Mouse (Mus musculus): ENCODE measurements around the gene Gmpr2. TPM values are rescaled to one million over a fixed set of nuclear protein-coding genes. Genes with fewer than 3 reads are reported as not detected.

Gene Gmpr2
- polyA plus RNA-seq, 1 experiment from 2014 or later: 40.9 TPM

DNA sequence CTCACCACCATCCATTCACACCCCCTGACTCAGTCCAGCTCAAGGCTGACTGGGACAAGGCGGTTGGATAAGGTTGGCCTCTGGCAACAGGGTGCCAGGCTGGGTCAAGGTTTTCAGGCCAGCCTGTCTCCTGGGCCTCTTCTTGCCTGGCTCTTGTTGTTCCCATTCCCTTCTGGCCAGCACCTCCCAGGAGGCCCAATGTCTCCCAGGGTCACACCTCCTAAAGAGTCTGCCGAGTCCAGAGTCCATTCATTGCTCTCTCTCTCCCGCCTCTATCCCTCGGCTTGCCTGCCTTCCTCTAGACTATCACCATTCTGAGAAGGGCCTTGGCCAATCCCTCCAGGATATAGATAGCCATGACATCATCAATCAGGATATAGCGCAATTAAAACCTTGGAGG lies 13.7 kb upstream of the Gmpr2 start:
- no peak overlapping the region for H3K4me3 ChIP-seq (ENCODE audit: control insufficient read depth in 1 of 2, insufficient read depth in 1 of 2, low read depth in 1 of 2, low read length in 2 of 2)
- H3K4me2 ChIP-seq (ENCODE audit: low read length): no peak overlapping the region
- peaks cover 35% of the 10 kb centered on the region for H3K36me3 ChIP-seq (ENCODE audit: control insufficient read depth, insufficient read depth, low read length)
- no peaks in the 10 kb centered on the region for H3K27me3 ChIP-seq (ENCODE audit: control insufficient read depth, insufficient read depth, low read length)
- no peak for ATAC-seq (ENCODE audit: insufficient number of reproducible peaks, insufficient read depth, low FRiP score, low read depth)
- no peak overlapping the region for H3K9ac ChIP-seq (ENCODE audit: low read length)
- no peaks in the 10 kb centered on the region for H3K9me3 ChIP-seq (ENCODE audit: control insufficient read depth, low read length)
- peaks cover 15 to 19% of the 10 kb centered on the region in 2 experiments; a peak in 3 of 4 replicates for H3K4me1 ChIP-seq (ENCODE audit: control insufficient read depth in 2 of 2, insufficient read depth in 2 of 2, low read length in 2 of 2)
- H3K27ac ChIP-seq (replicated peaks in 1 of 2; ENCODE audit: control insufficient read depth in 1 of 2, insufficient read depth in 1 of 2, low read depth in 2 of 2, low read length in 2 of 2): peak overlapping the region; percentile 68 to 83
- 72% methylated on average over 5 of the region's 5 CpGs for WGBS

GRCm38 (mm10) chr14:55659960-55660573 lies 11.7 kb upstream of the Gmpr2 start, which contains the start of gene Mdp1:
Gene Mdp1 (minus strand): TSS chr14:55660508.
- Histone ChIP-seq H3K9me3 (ENCODE audit: control insufficient read depth, low read length) (no peaks in the 10 kb centered on the region), H3K4me1 (ENCODE audit: control insufficient read depth in 2 of 2, insufficient read depth in 2 of 2, low read length in 2 of 2) (peaks cover 15 to 19% of the 10 kb centered on the region in 2 experiments; a peak in 3 of 4 replicates), H3K36me3 (ENCODE audit: control insufficient read depth, insufficient read depth, low read length) (peaks cover 44% of the 10 kb centered on the region), H3K4me2 (ENCODE audit: low read length) (peak within 1 kb of the TSS; percentile 74), H3K27me3 (ENCODE audit: control insufficient read depth, insufficient read depth, low read length) (no peaks in the 10 kb centered on the region), H3K9ac (ENCODE audit: low read length) (peak within 1 kb of the TSS; percentile 92), H3K4me3 (ENCODE audit: control insufficient read depth in 1 of 2, insufficient read depth in 1 of 2, low read depth in 1 of 2, low read length in 2 of 2) (peak within 1 kb of the TSS; percentile 81 to 97), H3K27ac (replicated peaks in 1 of 2; ENCODE audit: control insufficient read depth in 1 of 2, insufficient read depth in 1 of 2, low read depth in 2 of 2, low read length in 2 of 2) (peak within 1 kb of the TSS; percentile 82 to 87)
- ATAC-seq (ENCODE audit: insufficient number of reproducible peaks, insufficient read depth, low FRiP score, low read depth): peak; percentile 80
- under 1% methylated on average over 39 of the region's 39 CpGs for WGBS

DNA sequence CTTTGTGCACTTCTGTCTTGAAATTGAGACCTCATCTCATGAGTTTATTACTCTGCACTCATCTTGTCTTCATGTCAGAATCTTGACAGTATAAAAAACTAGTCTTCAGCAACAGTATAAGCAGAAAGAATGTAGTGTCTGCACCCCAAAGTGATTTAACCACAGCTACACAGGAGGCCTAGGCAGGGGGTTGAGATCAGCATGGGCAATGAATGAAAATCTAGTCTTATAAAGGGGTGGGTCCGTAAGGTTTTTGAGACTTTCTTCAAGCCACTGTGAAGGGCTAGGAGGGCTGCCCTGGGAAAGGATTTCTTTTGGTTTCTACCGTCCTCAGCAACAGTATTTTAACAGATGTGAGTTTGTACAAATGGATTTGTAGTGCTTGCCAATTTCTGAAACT lies 11.1 kb upstream of the Gmpr2 start:
- 46% methylated on average over 2 of the region's 2 CpGs for WGBS
- peak overlapping the region in 1 of 2 experiments; percentile 82; a peak in 1 of 4 replicates for H3K27ac ChIP-seq (replicated peaks in 1 of 2; ENCODE audit: control insufficient read depth in 1 of 2, insufficient read depth in 1 of 2, low read depth in 2 of 2, low read length in 2 of 2)
- no peak for ATAC-seq (ENCODE audit: insufficient number of reproducible peaks, insufficient read depth, low FRiP score, low read depth)
- H3K4me3 ChIP-seq (ENCODE audit: control insufficient read depth in 1 of 2, insufficient read depth in 1 of 2, low read depth in 1 of 2, low read length in 2 of 2): peak overlapping the region in 1 of 2 experiments; percentile 81; a peak in 2 of 4 replicates
- no peaks in the 10 kb centered on the region for H3K9me3 ChIP-seq (ENCODE audit: control insufficient read depth, low read length)
- no peaks in the 10 kb centered on the region for H3K27me3 ChIP-seq (ENCODE audit: control insufficient read depth, insufficient read depth, low read length)
- H3K4me2 ChIP-seq (ENCODE audit: low read length): peak overlapping the region; percentile 74
- peaks cover 15 to 19% of the 10 kb centered on the region in 2 experiments; a peak in 3 of 4 replicates for H3K4me1 ChIP-seq (ENCODE audit: control insufficient read depth in 2 of 2, insufficient read depth in 2 of 2, low read length in 2 of 2)
- peaks cover 47% of the 10 kb centered on the region for H3K36me3 ChIP-seq (ENCODE audit: control insufficient read depth, insufficient read depth, low read length)
- peak overlapping the region; percentile 27; the same call in 1 of the 2 replicates for H3K9ac ChIP-seq (ENCODE audit: low read length)

DNA sequence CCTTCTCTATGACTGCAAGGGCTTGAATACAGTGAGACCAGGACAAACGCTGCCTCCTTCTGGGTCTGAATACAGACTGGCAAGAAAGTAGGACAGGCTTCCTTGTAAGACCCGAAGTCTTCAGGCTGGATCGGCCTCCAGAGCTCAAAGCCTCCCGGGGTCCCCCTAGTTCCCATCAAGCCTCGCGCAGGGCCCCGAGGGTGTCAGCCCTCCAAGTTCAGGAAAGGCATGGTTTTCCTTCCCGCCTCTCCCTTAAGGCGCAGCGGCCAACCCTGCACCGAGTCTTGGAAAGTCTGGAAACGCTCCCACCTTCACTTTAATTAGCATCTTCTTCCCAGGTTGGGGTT lies 282 bp upstream of the Gmpr2 start:
- Histone ChIP-seq H3K4me3 (ENCODE audit: control insufficient read depth in 1 of 2, insufficient read depth in 1 of 2, low read depth in 1 of 2, low read length in 2 of 2) (peak overlapping the region; percentile 82 to 86), H3K27me3 (ENCODE audit: control insufficient read depth, insufficient read depth, low read length) (no peaks in the 10 kb centered on the region), H3K9me3 (ENCODE audit: control insufficient read depth, low read length) (no peaks in the 10 kb centered on the region), H3K27ac (replicated peaks in 1 of 2; ENCODE audit: control insufficient read depth in 1 of 2, insufficient read depth in 1 of 2, low read depth in 2 of 2, low read length in 2 of 2) (peak overlapping the region; percentile 84 to 85), H3K9ac (ENCODE audit: low read length) (peak overlapping the region; percentile 84), H3K4me2 (ENCODE audit: low read length) (peak overlapping the region; percentile 76), H3K4me1 (ENCODE audit: control insufficient read depth in 2 of 2, insufficient read depth in 2 of 2, low read length in 2 of 2) (peaks cover 2 to 10% of the 10 kb centered on the region in 2 experiments; a peak in 3 of 4 replicates), H3K36me3 (ENCODE audit: control insufficient read depth, insufficient read depth, low read length) (peaks cover 41% of the 10 kb centered on the region)
- ATAC-seq (ENCODE audit: insufficient number of reproducible peaks, insufficient read depth, low FRiP score, low read depth): peak; percentile 33; the same call in 1 of the 2 replicates
- under 1% methylated on average over 12 of the region's 12 CpGs for WGBS

- peak overlapping the region; percentile 82 to 86; a peak in 3 of 4 replicates for H3K4me3 ChIP-seq (ENCODE audit: control insufficient read depth in 1 of 2, insufficient read depth in 1 of 2, low read depth in 1 of 2, low read length in 2 of 2)
- 74% methylated on average over 7 of the region's 7 CpGs for WGBS
- H3K36me3 ChIP-seq (ENCODE audit: control insufficient read depth, insufficient read depth, low read length): peaks cover 50% of the 10 kb centered on the region
- H3K4me1 ChIP-seq (ENCODE audit: control insufficient read depth in 2 of 2, insufficient read depth in 2 of 2, low read length in 2 of 2): peaks cover 2 to 10% of the 10 kb centered on the region in 2 experiments; a peak in 3 of 4 replicates
- H3K27ac ChIP-seq (replicated peaks in 1 of 2; ENCODE audit: control insufficient read depth in 1 of 2, insufficient read depth in 1 of 2, low read depth in 2 of 2, low read length in 2 of 2): peak overlapping the region; percentile 68 to 77
- no peaks in the 10 kb centered on the region for H3K27me3 ChIP-seq (ENCODE audit: control insufficient read depth, insufficient read depth, low read length)
- H3K9me3 ChIP-seq (ENCODE audit: control insufficient read depth, low read length): no peaks in the 10 kb centered on the region
- no peak for ATAC-seq (ENCODE audit: insufficient number of reproducible peaks, insufficient read depth, low FRiP score, low read depth)
- peak overlapping the region; percentile 84 for H3K9ac ChIP-seq (ENCODE audit: low read length)
- peak overlapping the region; percentile 76 for H3K4me2 ChIP-seq (ENCODE audit: low read length)
Measured at GRCm38 (mm10) chr14:55672741-55673060, 960 bp downstream of the Gmpr2 start.

DNA sequence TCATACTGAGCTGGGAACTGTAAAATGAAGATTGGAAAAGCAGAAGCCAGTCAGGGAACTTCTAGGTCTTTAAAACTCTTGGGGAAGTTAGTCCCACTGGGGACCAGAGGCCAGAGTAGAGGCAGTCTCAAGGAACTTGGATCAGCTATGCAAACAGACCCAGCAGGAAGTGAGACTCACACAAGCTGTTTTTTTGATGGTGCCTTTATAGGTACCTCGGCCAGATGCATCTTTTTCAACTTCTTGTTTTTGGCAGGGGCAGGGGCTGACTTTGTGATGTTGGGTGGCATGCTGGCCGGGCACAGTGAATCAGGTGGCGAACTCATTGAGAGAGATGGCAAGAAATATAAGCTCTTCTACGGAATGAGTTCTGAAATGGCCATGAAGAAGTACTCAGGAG lies 5.9 kb downstream of the Gmpr2 start:
- H3K27me3 ChIP-seq (ENCODE audit: control insufficient read depth, insufficient read depth, low read length): no peaks in the 10 kb centered on the region
- no peak overlapping the region for H3K27ac ChIP-seq (replicated peaks in 1 of 2; ENCODE audit: control insufficient read depth in 1 of 2, insufficient read depth in 1 of 2, low read depth in 2 of 2, low read length in 2 of 2)
- H3K4me2 ChIP-seq (ENCODE audit: low read length): no peak overlapping the region
- no peak for ATAC-seq (ENCODE audit: insufficient number of reproducible peaks, insufficient read depth, low FRiP score, low read depth)
- H3K4me1 ChIP-seq (ENCODE audit: control insufficient read depth in 2 of 2, insufficient read depth in 2 of 2, low read length in 2 of 2): peaks cover 0 to 8% of the 10 kb centered on the region in 2 experiments
- H3K36me3 ChIP-seq (ENCODE audit: control insufficient read depth, insufficient read depth, low read length): peaks cover 56% of the 10 kb centered on the region
- no peaks in the 10 kb centered on the region for H3K9me3 ChIP-seq (ENCODE audit: control insufficient read depth, low read length)
- no peak overlapping the region for H3K9ac ChIP-seq (ENCODE audit: low read length)
- 87% methylated on average over 4 of the region's 4 CpGs for WGBS
- no peak overlapping the region for H3K4me3 ChIP-seq (ENCODE audit: control insufficient read depth in 1 of 2, insufficient read depth in 1 of 2, low read depth in 1 of 2, low read length in 2 of 2)

DNA sequence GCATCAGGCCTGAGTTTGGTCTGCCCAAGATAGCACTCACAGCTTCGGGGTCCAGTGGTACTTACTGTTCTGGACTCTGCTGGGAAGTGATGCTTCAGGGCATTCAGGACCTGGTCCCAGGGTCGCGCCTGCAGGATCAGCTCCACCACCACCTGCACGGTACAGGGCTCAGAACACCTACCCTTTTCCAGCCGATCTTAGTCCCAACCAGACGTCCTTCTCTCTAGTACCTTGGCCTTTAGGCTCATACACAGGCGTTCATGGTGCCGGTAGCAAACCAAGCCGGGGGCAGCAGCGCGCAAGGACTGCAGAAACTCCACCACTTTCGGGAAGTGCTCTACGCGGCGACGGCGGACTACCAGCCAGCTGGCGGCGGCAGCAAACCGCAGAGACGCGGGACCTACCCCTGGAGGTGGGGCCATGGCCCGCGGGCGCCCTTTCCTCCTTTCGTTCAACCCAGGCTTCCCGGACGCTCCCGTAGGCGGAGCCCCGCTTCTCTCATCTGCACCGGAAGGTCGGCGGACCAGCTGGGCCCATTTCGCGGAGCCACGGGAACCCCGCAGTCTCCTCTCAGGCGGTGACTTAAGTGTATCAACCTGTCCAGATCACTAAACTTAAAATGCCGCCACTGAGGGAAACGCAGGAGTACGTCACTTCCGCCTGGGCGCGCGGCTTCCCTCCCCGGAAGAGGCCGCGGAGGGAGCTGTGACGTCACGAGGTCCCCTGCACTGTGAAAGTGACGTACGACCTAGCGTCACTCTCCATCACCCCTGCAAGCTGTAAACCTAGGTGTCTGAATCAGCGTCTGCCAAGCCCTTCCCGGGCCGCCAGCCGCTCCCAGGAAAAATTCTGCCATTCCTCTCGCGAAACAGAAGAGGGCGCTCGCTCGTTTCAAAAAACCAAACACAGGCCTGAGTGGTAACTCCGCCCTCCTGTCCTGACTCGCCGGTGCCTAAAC lies 9.7 kb downstream of the Gmpr2 start, which contains the start of gene Tinf2:
TSS of gene Tinf2 (minus strand) at position 661 of the 958 bp plus-strand sequence.
- under 1% methylated on average over 66 of the region's 66 CpGs for WGBS
- no peaks in the 10 kb centered on the region for H3K27me3 ChIP-seq (ENCODE audit: control insufficient read depth, insufficient read depth, low read length)
- H3K9me3 ChIP-seq (ENCODE audit: control insufficient read depth, low read length): no peaks in the 10 kb centered on the region
- peaks cover 38% of the 10 kb centered on the region for H3K36me3 ChIP-seq (ENCODE audit: control insufficient read depth, insufficient read depth, low read length)
- H3K9ac ChIP-seq (ENCODE audit: low read length): peak within 1 kb of the TSS; percentile 85
- peaks cover 0 to 4% of the 10 kb centered on the region in 2 experiments; a peak in 3 of 4 replicates for H3K4me1 ChIP-seq (ENCODE audit: control insufficient read depth in 2 of 2, insufficient read depth in 2 of 2, low read length in 2 of 2)
- peak; percentile 96 for ATAC-seq (ENCODE audit: insufficient number of reproducible peaks, insufficient read depth, low FRiP score, low read depth)
- peak within 1 kb of the TSS; percentile 78 for H3K4me2 ChIP-seq (ENCODE audit: low read length)
- peak within 1 kb of the TSS; percentile 81 for H3K4me3 ChIP-seq (ENCODE audit: control insufficient read depth in 1 of 2, insufficient read depth in 1 of 2, low read depth in 1 of 2, low read length in 2 of 2)
- H3K27ac ChIP-seq (replicated peaks in 1 of 2; ENCODE audit: control insufficient read depth in 1 of 2, insufficient read depth in 1 of 2, low read depth in 2 of 2, low read length in 2 of 2): peak within 1 kb of the TSS; percentile 85 to 88
